Mouse (Mus musculus): Measurements from ENCODE around the gene Fam43b. TPM values are rescaled to one million over a fixed set of nuclear protein-coding genes. Genes with fewer than 3 reads are reported as not detected.

Fam43b gene
- polyA plus RNA-seq, 1 experiment from 2014 or later = not detected

- H3K27me3 ChIP-seq (replicated peaks; ENCODE audit: insufficient read depth, low read length) = no peaks in the 10 kb centered on the region
- H3K4me3 ChIP-seq (ENCODE audit: low read depth, low read length) = no peak overlapping the region
- H3K36me3 ChIP-seq (ENCODE audit: insufficient read depth, low read length) = no peaks in the 10 kb centered on the region
- whole genome bisulfite sequencing = 82% methylated on average over 12 of the region's 12 CpGs
- H3K9ac ChIP-seq (replicated peaks; ENCODE audit: low read depth) = no peak overlapping the region
- TF ChIP-seq EP300 (IDR thresholded peaks at IDR 0.05) (no peak), CTCF (IDR thresholded peaks at IDR 0.05) (no peak)
- H3K9me3 ChIP-seq (ENCODE audit: low read length) = no peaks in the 10 kb centered on the region; the same call in 1 of the 2 replicates
- no peak overlapping the region for H3K27ac ChIP-seq (ENCODE audit: low read length)
- ATAC-seq = no peak
- H3K4me2 ChIP-seq (replicated peaks; ENCODE audit: low read depth, low read length) = no peak overlapping the region
- no peaks in the 10 kb centered on the region for H3K4me1 ChIP-seq (ENCODE audit: insufficient read depth, low read depth, low read length)
- DNase-seq (ENCODE audit: low spot score) = no peak
Measured at GRCm38 (mm10) chr4:138356551-138356950, 39.8 kb downstream of the Fam43b start.

GRCm38 (mm10) chr4:138356141-138356540 lies 40.2 kb downstream of the Fam43b start:
- no peaks in the 10 kb centered on the region for H3K36me3 ChIP-seq (ENCODE audit: insufficient read depth, low read length)
- H3K4me1 ChIP-seq (ENCODE audit: insufficient read depth, low read depth, low read length) = no peaks in the 10 kb centered on the region
- no peaks in the 10 kb centered on the region for H3K27me3 ChIP-seq (replicated peaks; ENCODE audit: insufficient read depth, low read length)
- ATAC-seq (no peak), DNase-seq (ENCODE audit: low spot score) (no peak)
- WGBS = 56% methylated on average over 8 of the region's 8 CpGs
- H3K27ac ChIP-seq (ENCODE audit: low read length) = no peak overlapping the region
- H3K4me3 ChIP-seq (ENCODE audit: low read depth, low read length) = no peak overlapping the region
- no peak overlapping the region for H3K9ac ChIP-seq (replicated peaks; ENCODE audit: low read depth)
- no peaks in the 10 kb centered on the region; the same call in 1 of the 2 replicates for H3K9me3 ChIP-seq (ENCODE audit: low read length)
- no peak for TF ChIP-seq EP300 (IDR thresholded peaks at IDR 0.05)
- TF ChIP-seq CTCF (IDR thresholded peaks at IDR 0.05) = no peak
- H3K4me2 ChIP-seq (replicated peaks; ENCODE audit: low read depth, low read length) = no peak overlapping the region

GRCm38 (mm10) chr4:138355496-138355895 lies 40.8 kb downstream of the Fam43b start:
- no peaks in the 10 kb centered on the region for H3K4me1 ChIP-seq (ENCODE audit: insufficient read depth, low read depth, low read length)
- no peak overlapping the region for H3K27ac ChIP-seq (ENCODE audit: low read length)
- H3K9ac ChIP-seq (replicated peaks; ENCODE audit: low read depth) = no peak overlapping the region
- H3K4me3 ChIP-seq (ENCODE audit: low read depth, low read length) = no peak overlapping the region
- DNase-seq (ENCODE audit: low spot score) (no peak), ATAC-seq (no peak)
- H3K27me3 ChIP-seq (replicated peaks; ENCODE audit: insufficient read depth, low read length) = no peaks in the 10 kb centered on the region
- H3K9me3 ChIP-seq (ENCODE audit: low read length) = no peaks in the 10 kb centered on the region; the same call in 1 of the 2 replicates
- TF ChIP-seq EP300 (IDR thresholded peaks at IDR 0.05) (no peak), CTCF (IDR thresholded peaks at IDR 0.05) (no peak)
- 86% methylated on average over 2 of the region's 2 CpGs for WGBS
- no peak overlapping the region for H3K4me2 ChIP-seq (replicated peaks; ENCODE audit: low read depth, low read length)
- H3K36me3 ChIP-seq (ENCODE audit: insufficient read depth, low read length) = no peaks in the 10 kb centered on the region

GRCm38 (mm10) chr4:138353438-138354171 lies 42.7 kb downstream of the Fam43b start:
- Histone ChIP-seq H3K9me3 (ENCODE audit: low read length) (no peaks in the 10 kb centered on the region; the same call in 1 of the 2 replicates), H3K27ac (ENCODE audit: low read length) (no peak overlapping the region), H3K27me3 (replicated peaks; ENCODE audit: insufficient read depth, low read length) (no peaks in the 10 kb centered on the region), H3K4me1 (ENCODE audit: insufficient read depth, low read depth, low read length) (no peaks in the 10 kb centered on the region), H3K4me2 (replicated peaks; ENCODE audit: low read depth, low read length) (no peak overlapping the region), H3K4me3 (ENCODE audit: low read depth, low read length) (no peak overlapping the region), H3K36me3 (ENCODE audit: insufficient read depth, low read length) (no peaks in the 10 kb centered on the region), H3K9ac (replicated peaks; ENCODE audit: low read depth) (no peak overlapping the region)
- ATAC-seq = no peak
- 66% methylated on average over 10 of the region's 10 CpGs for WGBS
- no peak for DNase-seq (ENCODE audit: low spot score)
- TF ChIP-seq EP300 (IDR thresholded peaks at IDR 0.05) (no peak), CTCF (IDR thresholded peaks at IDR 0.05) (peak; percentile 14; the same call in 1 of the 2 replicates)

GRCm38 (mm10) chr4:138352692-138353091 lies 43.6 kb downstream of the Fam43b start:
- H3K9ac ChIP-seq (replicated peaks; ENCODE audit: low read depth) = no peak overlapping the region
- TF ChIP-seq EP300 (IDR thresholded peaks at IDR 0.05) = no peak
- no peak for TF ChIP-seq CTCF (IDR thresholded peaks at IDR 0.05)
- 90% methylated on average over 6 of the region's 6 CpGs for WGBS
- H3K36me3 ChIP-seq (ENCODE audit: insufficient read depth, low read length) = no peaks in the 10 kb centered on the region
- no peak for ATAC-seq
- H3K4me2 ChIP-seq (replicated peaks; ENCODE audit: low read depth, low read length) = no peak overlapping the region
- H3K27ac ChIP-seq (ENCODE audit: low read length) = no peak overlapping the region
- H3K4me1 ChIP-seq (ENCODE audit: insufficient read depth, low read depth, low read length) = no peaks in the 10 kb centered on the region
- DNase-seq (ENCODE audit: low spot score) = no peak
- no peaks in the 10 kb centered on the region; the same call in 1 of the 2 replicates for H3K9me3 ChIP-seq (ENCODE audit: low read length)
- H3K4me3 ChIP-seq (ENCODE audit: low read depth, low read length) = no peak overlapping the region
- H3K27me3 ChIP-seq (replicated peaks; ENCODE audit: insufficient read depth, low read length) = no peaks in the 10 kb centered on the region

GRCm38 (mm10) chr4:138351821-138352220 lies 44.5 kb downstream of the Fam43b start:
- Histone ChIP-seq H3K9ac (replicated peaks; ENCODE audit: low read depth) (no peak overlapping the region), H3K9me3 (ENCODE audit: low read length) (no peaks in the 10 kb centered on the region; the same call in 1 of the 2 replicates), H3K27ac (ENCODE audit: low read length) (no peak overlapping the region), H3K36me3 (ENCODE audit: insufficient read depth, low read length) (no peaks in the 10 kb centered on the region), H3K4me1 (ENCODE audit: insufficient read depth, low read depth, low read length) (no peaks in the 10 kb centered on the region), H3K27me3 (replicated peaks; ENCODE audit: insufficient read depth, low read length) (no peaks in the 10 kb centered on the region), H3K4me2 (replicated peaks; ENCODE audit: low read depth, low read length) (no peak overlapping the region), H3K4me3 (ENCODE audit: low read depth, low read length) (no peak overlapping the region)
- no peak for DNase-seq (ENCODE audit: low spot score)
- TF ChIP-seq EP300 (IDR thresholded peaks at IDR 0.05) (no peak), CTCF (IDR thresholded peaks at IDR 0.05) (no peak)
- 87% methylated on average over 5 of the region's 5 CpGs for WGBS
- no peak for ATAC-seq
